Mouse (Mus musculus): ENCODE measurements around the gene Klf7.

DNA sequence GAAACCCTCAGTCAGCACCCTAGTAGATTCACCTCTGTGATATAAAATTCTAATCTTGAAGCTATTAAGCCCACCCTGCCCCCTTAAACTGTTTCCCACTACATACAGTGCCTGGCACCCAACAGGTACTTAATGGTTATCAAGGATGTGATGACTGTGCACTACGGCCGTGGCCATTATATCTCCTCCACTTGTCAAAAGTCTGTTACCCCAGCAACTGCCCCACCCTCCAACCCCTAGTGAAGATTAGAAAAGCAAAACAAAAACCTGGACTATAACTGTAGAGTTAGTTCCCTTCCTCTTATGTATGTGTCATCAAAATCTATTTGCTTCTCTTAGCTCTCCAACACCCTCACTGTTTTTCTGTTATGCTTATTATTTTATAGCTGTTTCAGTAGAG lies 40.9 kb downstream of the Klf7 start:
- TF ChIP-seq POLR2A (IDR thresholded peaks at IDR 0.05; ENCODE audit: extremely low read depth, insufficient read depth, low read length) (no peak), CTCF (IDR thresholded peaks at IDR 0.05; ENCODE audit: extremely low read depth, insufficient read depth, low read length) (no peak)

Measured in cortical plate, adult 2 months (tissue).